In genomic region chr11:35854941-35855340, GRCm38 (mm10) we compare ENCODE assay signal across 21 mouse cellular contexts. TPM values are rescaled to one million over a fixed set of nuclear protein-coding genes. Genes with fewer than 3 reads are reported as not detected.
DNase-seq lines count a peak whose midpoint lies in the region; ATAC-seq and TF ChIP-seq lines count a peak whose summit lies in the region.
"Had no signal": no experiment of that assay in that cellular context is flagged by ENCODE, and none has a peak within 500 bp of the region (broad histone marks: within the 10 kb centered on the region; RNA-seq: fewer than 3 reads in every experiment).

No protein-coding gene starts in this region.

- no peak for DNase-seq in layer of hippocampus, adult 2 months (ENCODE audit: low spot score in 2 of 2)
- no peak for DNase-seq in layer of hippocampus, postnatal 14 days (ENCODE audit: low spot score in 2 of 2)
- DNase-seq in midbrain, embryonic 11.5 days (ENCODE audit: low spot score, missing footprints): no peak
- DNase-seq in testis, postnatal 14 days (ENCODE audit: low spot score): no peak
- no peak for DNase-seq in left cerebral cortex, postnatal 25 days (ENCODE audit: low spot score in 2 of 2)
- DNase-seq: adrenal gland, postnatal 14 days; B cell, adult 2 months; cerebellum, adult 18-20 months; gastrocnemius, postnatal 36 days; heart, postnatal 14 days; kidney, postnatal 4 days; right cerebral cortex, postnatal 4 days had no signal

- peaks cover 7% of the 10 kb centered on the region; the same call in 1 of the 2 replicates for H3K36me3 ChIP-seq in forebrain, embryonic 16.5 days (ENCODE audit: control insufficient read depth, insufficient read depth)
- H3K36me3 ChIP-seq in midbrain, embryonic 11.5 days (ENCODE audit: control insufficient read depth, insufficient read depth, low read length): peaks cover 3% of the 10 kb centered on the region; the same call in 1 of the 2 replicates
- H3K36me3 ChIP-seq: limb, embryonic 12.5 days had no signal

- no peak overlapping the region for H3K4me2 ChIP-seq in forebrain, embryonic 16.5 days (ENCODE audit: low read length)
- no peak overlapping the region for H3K4me2 ChIP-seq in midbrain, embryonic 11.5 days
- H3K4me2 ChIP-seq: limb, embryonic 12.5 days had no signal

- intact Hi-C loops in left cerebral cortex, postnatal 25 days (cut with DNase I): loop anchor here (5.0 kb wide), 2 partner anchors 62 to 137 kb away; no protein-coding TSS in a partner anchor

- 0 out of 2 replicates have a peak overlapping the region, but pooled peaks have one; percentile 3 for H3K9ac ChIP-seq in forebrain, embryonic 16.5 days (replicated peaks; ENCODE audit: low read depth, low read length)
- 0 out of 2 replicates have a peak overlapping the region, but pooled peaks have one; percentile 18 for H3K9ac ChIP-seq in midbrain, embryonic 11.5 days (ENCODE audit: low read length)
- H3K9ac ChIP-seq: limb, embryonic 12.5 days; liver, embryonic 14.5 days had no signal

- no peak for TF ChIP-seq CTCF in layer of hippocampus, adult 2 months (conservative IDR thresholded peaks at IDR 0.05)

- H3K9me3 ChIP-seq in forebrain, embryonic 16.5 days (ENCODE audit: control insufficient read depth, low read length): 0 out of 2 replicates have a peak, but pooled peaks cover 2% of the 10 kb centered on the region
- H3K9me3 ChIP-seq in midbrain, embryonic 11.5 days (ENCODE audit: control insufficient read depth, low read length): no peaks in the 10 kb centered on the region
- H3K9me3 ChIP-seq: heart, embryonic 10.5 days; limb, embryonic 12.5 days had no signal

- WGBS in forebrain, embryonic 16.5 days: 47% methylated on average over 5 of the region's 5 CpGs
- WGBS in midbrain, embryonic 11.5 days: 84% methylated on average over 5 of the region's 5 CpGs

- no peaks in the 10 kb centered on the region for H3K27me3 ChIP-seq in forebrain, embryonic 16.5 days (replicated peaks; ENCODE audit: control insufficient read depth, insufficient read depth, low read length)
- no peaks in the 10 kb centered on the region for H3K27me3 ChIP-seq in midbrain, embryonic 11.5 days (ENCODE audit: control insufficient read depth, insufficient read depth, low read length)
- H3K27me3 ChIP-seq: limb, embryonic 12.5 days had no signal

- H3K27ac ChIP-seq in layer of hippocampus, adult 2 months: peak overlapping the region; percentile 71
- H3K27ac ChIP-seq in forebrain, embryonic 16.5 days (ENCODE audit: low read length): peak overlapping the region; percentile 71
- no peak overlapping the region for H3K27ac ChIP-seq in midbrain, embryonic 11.5 days (ENCODE audit: low read depth, low read length)
- H3K27ac ChIP-seq: heart, embryonic 10.5 days; limb, embryonic 12.5 days; liver, embryonic 14.5 days had no signal

- peaks cover 29% of the 10 kb centered on the region for H3K4me1 ChIP-seq in forebrain, embryonic 16.5 days (replicated peaks; ENCODE audit: control insufficient read depth, insufficient read depth, low read length)
- peaks cover 25% of the 10 kb centered on the region for H3K4me1 ChIP-seq in midbrain, embryonic 11.5 days (ENCODE audit: control insufficient read depth, insufficient read depth, low read length)

- ATAC-seq in forebrain, embryonic 16.5 days: no peak
- no peak for ATAC-seq in midbrain, embryonic 11.5 days (ENCODE audit: low FRiP score)
- no peak for ATAC-seq in frontal cortex, adult (ENCODE audit: low TSS enrichment)

- H3K4me3 ChIP-seq in layer of hippocampus, adult 2 months: no peak overlapping the region
- no peak overlapping the region for H3K4me3 ChIP-seq in forebrain, embryonic 16.5 days (replicated peaks; ENCODE audit: low read length)
- H3K4me3 ChIP-seq in midbrain, embryonic 11.5 days (ENCODE audit: low read depth, low read length): no peak overlapping the region
- H3K4me3 ChIP-seq: heart, embryonic 10.5 days; limb, embryonic 12.5 days had no signal

RNA-seq across cellular contexts. Expression of gene Rars, which starts 20.6 kb away (rescaled TPM):
- total RNA-seq in layer of hippocampus, adult 2 months (2021): 10 to 100 TPM; 45.6 to 53.6 TPM
- total RNA-seq in layer of hippocampus, postnatal 14 days (2021): 10 to 100 TPM; 46.1 to 46.2 TPM
- polyA plus RNA-seq in forebrain, embryonic 16.5 days (2015; fragmentation: Nextera tagmentation; extraction: Ambion mirVana): 73.1 and 76.2 TPM in 2 replicates
- polyA plus RNA-seq in midbrain, embryonic 11.5 days (2014; fragmentation: Nextera tagmentation; extraction: Ambion mirVana): 116 and 122 TPM in 2 replicates
- 10 to 100 TPM; 44.3 to 45.0 TPM for total RNA-seq in left cerebral cortex, postnatal 25 days (2021)

RNA-seq across cellular contexts. Expression of gene Fbll1, which starts 56.3 kb away (rescaled TPM):
- total RNA-seq in layer of hippocampus, adult 2 months (2021): 10 to 100 TPM; 42.9 to 48.9 TPM
- total RNA-seq in layer of hippocampus, postnatal 14 days (2021): 10 to 100 TPM; 47.2 to 49.1 TPM
- 13.1 and 15.6 TPM in 2 replicates for polyA plus RNA-seq in forebrain, embryonic 16.5 days (2015; fragmentation: Nextera tagmentation; extraction: Ambion mirVana)
- 2.6 and 3.8 TPM in 2 replicates for polyA plus RNA-seq in midbrain, embryonic 11.5 days (2014; fragmentation: Nextera tagmentation; extraction: Ambion mirVana)
- 10 to 100 TPM; 42.0 to 45.3 TPM for total RNA-seq in left cerebral cortex, postnatal 25 days (2021)
- total RNA-seq: gastrocnemius, postnatal 36 days; heart, postnatal 14 days; megakaryocyte progenitor cell, adult 5-6 weeks; neutrophil, adult 5-6 weeks had no signal
- polyA plus RNA-seq: heart, embryonic 10.5 days; kidney, embryonic 14.5 days; limb, embryonic 12.5 days; liver, embryonic 14.5 days; lung, embryonic 16.5 days had no signal
